Mouse (Mus musculus): ENCODE data around the gene Timm13. TPM values are rescaled to one million over a fixed set of nuclear protein-coding genes. Genes with fewer than 3 reads are reported as not detected.

Gene Timm13
- polyA plus RNA-seq, 1 experiment from 2014 or later: 286 TPM

- peak; percentile 85 for ATAC-seq (replicated peaks; ENCODE audit: extremely low read depth, insufficient read depth, low FRiP score)
- peak within 1 kb of the TSS; percentile 97 for H3K27ac ChIP-seq (ENCODE audit: low read length)
- peaks cover 34% of the 10 kb centered on the region for H3K4me1 ChIP-seq (ENCODE audit: control insufficient read depth, insufficient read depth, low read length)
- H3K9me3 ChIP-seq (replicated peaks; ENCODE audit: control insufficient read depth, low read length): no peaks in the 10 kb centered on the region
- H3K4me2 ChIP-seq (ENCODE audit: low read depth, low read length): peak within 1 kb of the TSS; percentile 96
- peak within 1 kb of the TSS; percentile 86 for H3K9ac ChIP-seq (ENCODE audit: low read length)
- WGBS: under 1% methylated on average over 56 of the region's 56 CpGs
- no peaks in the 10 kb centered on the region for H3K27me3 ChIP-seq (ENCODE audit: control insufficient read depth, insufficient read depth, low read length)
- H3K4me3 ChIP-seq (ENCODE audit: low read length): peak within 1 kb of the TSS; percentile 87
- H3K36me3 ChIP-seq (ENCODE audit: control insufficient read depth, insufficient read depth): no peaks in the 10 kb centered on the region
Measured at GRCm38 (mm10) chr10:80929299-80930226, 28.8 kb upstream of the Timm13 start, which contains the start of gene Gadd45b. Gadd45b (plus strand) TSS chr10:80930073.

- H3K4me1 ChIP-seq (ENCODE audit: control insufficient read depth, insufficient read depth, low read length): peaks cover 32% of the 10 kb centered on the region
- peak; percentile 37 for ATAC-seq (replicated peaks; ENCODE audit: extremely low read depth, insufficient read depth, low FRiP score)
- peak overlapping the region; percentile 96 for H3K4me2 ChIP-seq (ENCODE audit: low read depth, low read length)
Measured at GRCm38 (mm10) chr10:80928586-80929298, 28.0 kb upstream of the Timm13 start.

DNA sequence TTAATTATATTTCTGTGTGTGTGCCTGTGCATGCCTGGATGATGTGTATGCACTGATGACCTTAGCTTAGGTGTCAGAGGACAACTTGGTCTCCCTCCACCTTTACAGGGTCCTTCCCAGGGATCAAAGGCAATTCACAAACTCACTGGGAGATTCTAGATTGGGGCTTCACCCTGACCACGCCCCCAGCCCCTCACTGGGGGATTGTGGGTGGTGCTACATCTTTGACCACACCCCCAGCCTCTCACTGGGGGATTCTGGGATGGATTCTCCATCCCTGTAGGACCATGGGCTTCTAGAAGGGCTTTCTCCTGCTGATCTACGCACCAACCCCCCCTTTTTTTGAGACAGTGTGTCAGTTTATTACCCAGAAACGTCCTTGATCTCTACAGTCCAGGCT, 24.7 kb upstream of the Timm13 start:
- H3K9ac ChIP-seq (ENCODE audit: low read length): no peak overlapping the region
- H3K27ac ChIP-seq (ENCODE audit: low read length): no peak overlapping the region
- peaks cover 18% of the 10 kb centered on the region for H3K4me1 ChIP-seq (ENCODE audit: control insufficient read depth, insufficient read depth, low read length)
- no peak overlapping the region for H3K4me3 ChIP-seq (ENCODE audit: low read length)
- no peaks in the 10 kb centered on the region for H3K36me3 ChIP-seq (ENCODE audit: control insufficient read depth, insufficient read depth)
- H3K9me3 ChIP-seq (replicated peaks; ENCODE audit: control insufficient read depth, low read length): no peaks in the 10 kb centered on the region
- no peak overlapping the region for H3K4me2 ChIP-seq (ENCODE audit: low read depth, low read length)
- WGBS: 44% methylated on average over 3 of the region's 3 CpGs
- H3K27me3 ChIP-seq (ENCODE audit: control insufficient read depth, insufficient read depth, low read length): no peaks in the 10 kb centered on the region
- no peak for ATAC-seq (replicated peaks; ENCODE audit: extremely low read depth, insufficient read depth, low FRiP score)

More at GRCm38 (mm10) chr10:80928586-80929298, 28.0 kb upstream of the Timm13 start:
- WGBS: under 1% methylated on average over 48 of the region's 48 CpGs
- Histone ChIP-seq H3K27ac (ENCODE audit: low read length) (peak overlapping the region; percentile 97), H3K27me3 (ENCODE audit: control insufficient read depth, insufficient read depth, low read length) (no peaks in the 10 kb centered on the region), H3K4me3 (ENCODE audit: low read length) (peak overlapping the region; percentile 71), H3K9ac (ENCODE audit: low read length) (peak overlapping the region; percentile 86), H3K9me3 (replicated peaks; ENCODE audit: control insufficient read depth, low read length) (no peaks in the 10 kb centered on the region), H3K36me3 (ENCODE audit: control insufficient read depth, insufficient read depth) (no peaks in the 10 kb centered on the region)

DNA sequence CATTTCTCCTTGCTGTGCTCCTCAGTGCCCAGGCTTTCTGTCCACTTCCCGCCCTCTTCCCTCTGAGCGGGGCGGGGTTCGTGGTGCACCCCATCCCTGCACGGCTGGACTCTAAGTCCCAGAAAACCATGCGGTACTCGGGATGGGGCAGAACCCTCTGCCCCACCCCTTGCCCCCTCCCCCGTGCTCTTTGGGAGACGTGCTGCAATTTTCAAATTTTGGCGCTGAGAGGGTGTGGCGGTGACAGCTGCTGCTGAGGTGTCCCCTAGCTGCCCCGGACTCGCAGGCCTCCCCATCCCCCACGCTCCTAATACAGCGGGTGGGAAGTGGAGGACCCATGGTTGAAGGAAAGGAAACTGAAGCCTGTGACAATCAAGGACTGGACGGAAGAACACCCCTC, 21.2 kb upstream of the Timm13 start:
- peak; percentile 38; the same call in 1 of the 2 replicates for ATAC-seq (replicated peaks; ENCODE audit: extremely low read depth, insufficient read depth, low FRiP score)
- Histone ChIP-seq H3K4me2 (ENCODE audit: low read depth, low read length) (peak overlapping the region; percentile 65), H3K27me3 (ENCODE audit: control insufficient read depth, insufficient read depth, low read length) (no peaks in the 10 kb centered on the region), H3K36me3 (ENCODE audit: control insufficient read depth, insufficient read depth) (no peaks in the 10 kb centered on the region), H3K4me3 (ENCODE audit: low read length) (peak overlapping the region; percentile 47), H3K4me1 (ENCODE audit: control insufficient read depth, insufficient read depth, low read length) (peaks cover 16% of the 10 kb centered on the region), H3K9me3 (replicated peaks; ENCODE audit: control insufficient read depth, low read length) (no peaks in the 10 kb centered on the region), H3K27ac (ENCODE audit: low read length) (peak overlapping the region; percentile 19; the same call in 1 of the 2 replicates), H3K9ac (ENCODE audit: low read length) (peak overlapping the region; percentile 62)
- WGBS: 2% methylated on average over 16 of the region's 16 CpGs

GRCm38 (mm10) chr10:80917779-80918434, 17.1 kb upstream of the Timm13 start, which contains the start of gene Lmnb2:
Lmnb2 (minus strand) TSS chr10:80918245.
- Histone ChIP-seq H3K4me2 (ENCODE audit: low read depth, low read length) (peak within 1 kb of the TSS; percentile 93), H3K36me3 (ENCODE audit: control insufficient read depth, insufficient read depth) (no peaks in the 10 kb centered on the region), H3K9me3 (replicated peaks; ENCODE audit: control insufficient read depth, low read length) (no peaks in the 10 kb centered on the region), H3K27ac (ENCODE audit: low read length) (peak within 1 kb of the TSS; percentile 4; the same call in 1 of the 2 replicates), H3K27me3 (ENCODE audit: control insufficient read depth, insufficient read depth, low read length) (no peaks in the 10 kb centered on the region), H3K9ac (ENCODE audit: low read length) (peak within 1 kb of the TSS; percentile 89), H3K4me3 (ENCODE audit: low read length) (peak within 1 kb of the TSS; percentile 89), H3K4me1 (ENCODE audit: control insufficient read depth, insufficient read depth, low read length) (peaks cover 23% of the 10 kb centered on the region)
- under 1% methylated on average over 61 of the region's 61 CpGs for WGBS
- peak; percentile 47; the same call in 1 of the 2 replicates for ATAC-seq (replicated peaks; ENCODE audit: extremely low read depth, insufficient read depth, low FRiP score)

DNA sequence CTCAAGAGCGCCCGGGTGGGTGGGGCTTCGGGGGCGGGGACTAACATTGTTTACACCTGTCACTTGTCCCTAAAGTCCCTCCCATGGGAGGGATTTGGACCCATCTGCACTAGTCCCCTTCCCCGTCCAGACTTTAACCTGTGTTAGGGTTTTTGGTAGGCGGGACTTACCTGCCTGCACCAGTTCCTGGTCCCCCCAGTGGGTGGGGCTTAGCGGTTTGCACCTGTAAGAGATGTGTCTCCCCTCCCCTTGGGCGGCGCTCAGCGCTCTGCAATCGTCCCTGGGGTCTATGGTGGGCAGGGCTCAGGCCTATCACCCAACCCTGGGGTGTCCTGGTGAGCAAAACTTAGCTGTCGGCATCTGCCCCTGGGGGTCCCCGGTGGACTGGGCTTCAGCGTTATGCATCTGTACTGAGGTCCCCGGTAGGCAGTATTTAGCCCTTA, 16.6 kb upstream of the Timm13 start:
- Histone ChIP-seq H3K27ac (ENCODE audit: low read length) (peak overlapping the region; percentile 4; the same call in 1 of the 2 replicates), H3K36me3 (ENCODE audit: control insufficient read depth, insufficient read depth) (no peaks in the 10 kb centered on the region), H3K9me3 (replicated peaks; ENCODE audit: control insufficient read depth, low read length) (no peaks in the 10 kb centered on the region), H3K4me3 (ENCODE audit: low read length) (peak overlapping the region; percentile 89), H3K27me3 (ENCODE audit: control insufficient read depth, insufficient read depth, low read length) (no peaks in the 10 kb centered on the region), H3K9ac (ENCODE audit: low read length) (peak overlapping the region; percentile 89), H3K4me2 (ENCODE audit: low read depth, low read length) (peak overlapping the region; percentile 93), H3K4me1 (ENCODE audit: control insufficient read depth, insufficient read depth, low read length) (peaks cover 18% of the 10 kb centered on the region)
- 2% methylated on average over 15 of the region's 15 CpGs for WGBS
- peak; percentile 25; the same call in 1 of the 2 replicates for ATAC-seq (replicated peaks; ENCODE audit: extremely low read depth, insufficient read depth, low FRiP score)

- H3K27ac ChIP-seq (ENCODE audit: low read length): no peak overlapping the region
- H3K9me3 ChIP-seq (replicated peaks; ENCODE audit: control insufficient read depth, low read length): no peaks in the 10 kb centered on the region
- peaks cover 12% of the 10 kb centered on the region for H3K4me1 ChIP-seq (ENCODE audit: control insufficient read depth, insufficient read depth, low read length)
- no peaks in the 10 kb centered on the region for H3K36me3 ChIP-seq (ENCODE audit: control insufficient read depth, insufficient read depth)
- no peak overlapping the region for H3K9ac ChIP-seq (ENCODE audit: low read length)
- ATAC-seq (replicated peaks; ENCODE audit: extremely low read depth, insufficient read depth, low FRiP score): no peak
- H3K4me2 ChIP-seq (ENCODE audit: low read depth, low read length): no peak overlapping the region
- 74% methylated on average over 4 of the region's 4 CpGs for WGBS
- no peaks in the 10 kb centered on the region for H3K27me3 ChIP-seq (ENCODE audit: control insufficient read depth, insufficient read depth, low read length)
- no peak overlapping the region for H3K4me3 ChIP-seq (ENCODE audit: low read length)
Measured at GRCm38 (mm10) chr10:80915736-80916135, 15.0 kb upstream of the Timm13 start.

DNA sequence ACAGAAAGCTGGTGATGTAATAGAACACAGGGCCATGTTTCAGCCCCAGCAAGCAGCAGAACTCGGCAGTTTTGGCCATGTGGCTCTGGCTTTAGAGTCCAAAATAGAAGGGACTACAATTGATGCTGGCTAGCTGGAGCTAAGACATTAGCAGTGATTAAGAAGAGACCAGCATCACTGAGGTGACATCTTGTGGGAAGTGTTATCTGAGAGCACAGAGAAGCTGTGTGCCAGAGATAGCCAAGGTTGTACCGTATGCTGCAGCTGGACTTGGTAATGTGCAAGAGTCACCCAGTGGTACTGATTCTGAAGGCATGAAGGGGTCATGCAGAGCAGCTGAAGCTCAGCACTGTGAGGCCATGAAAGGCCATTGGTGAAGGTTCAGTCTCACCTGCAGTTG, 14.5 kb upstream of the Timm13 start:
- H3K9ac ChIP-seq (ENCODE audit: low read length): no peak overlapping the region
- no peak overlapping the region for H3K4me2 ChIP-seq (ENCODE audit: low read depth, low read length)
- no peak overlapping the region for H3K4me3 ChIP-seq (ENCODE audit: low read length)
- no peak overlapping the region for H3K27ac ChIP-seq (ENCODE audit: low read length)
- H3K4me1 ChIP-seq (ENCODE audit: control insufficient read depth, insufficient read depth, low read length): peaks cover 12% of the 10 kb centered on the region
- 75% methylated on average over 2 of the region's 2 CpGs for WGBS
- H3K27me3 ChIP-seq (ENCODE audit: control insufficient read depth, insufficient read depth, low read length): no peaks in the 10 kb centered on the region
- no peaks in the 10 kb centered on the region for H3K9me3 ChIP-seq (replicated peaks; ENCODE audit: control insufficient read depth, low read length)
- no peak for ATAC-seq (replicated peaks; ENCODE audit: extremely low read depth, insufficient read depth, low FRiP score)
- no peaks in the 10 kb centered on the region for H3K36me3 ChIP-seq (ENCODE audit: control insufficient read depth, insufficient read depth)

Measured in heart, embryonic 16.5 days (tissue).